ENCODE assay signal across 10 mouse cellular contexts in genomic region chr6:83161442-83161841, GRCm38 (mm10). TPM values are rescaled to one million over a fixed set of nuclear protein-coding genes. Genes with fewer than 3 reads are reported as not detected.
DNase-seq lines count a peak whose midpoint lies in the region; ATAC-seq and TF ChIP-seq lines count a peak whose summit lies in the region.
"Had no signal": no experiment of that assay in that cellular context is flagged by ENCODE, and none has a peak within 500 bp of the region (broad histone marks: within the 10 kb centered on the region; RNA-seq: fewer than 3 reads in every experiment).

No protein-coding gene starts in this region.

- WGBS in kidney, postnatal 0 days = 11% methylated on average over 19 of the region's 19 CpGs
- WGBS in embryonic facial prominence, embryonic 14.5 days = 9% methylated on average over 19 of the region's 19 CpGs
- whole genome bisulfite sequencing in intestine, embryonic 15.5 days = 12% methylated on average over 19 of the region's 19 CpGs
- 4% methylated on average over 19 of the region's 19 CpGs for WGBS in neural tube, embryonic 12.5 days

- no peaks in the 10 kb centered on the region for H3K36me3 ChIP-seq in kidney, postnatal 0 days (ENCODE audit: insufficient read depth, low read length)
- H3K36me3 ChIP-seq in embryonic facial prominence, embryonic 14.5 days (ENCODE audit: control insufficient read depth, insufficient read depth, low read length) = no peaks in the 10 kb centered on the region
- H3K36me3 ChIP-seq in intestine, embryonic 15.5 days = no peaks in the 10 kb centered on the region
- no peaks in the 10 kb centered on the region for H3K36me3 ChIP-seq in neural tube, embryonic 12.5 days

- peak overlapping the region; percentile 54; the same call in 1 of the 2 replicates for H3K9ac ChIP-seq in kidney, postnatal 0 days (ENCODE audit: low read depth, low read length)
- peak overlapping the region; percentile 61 for H3K9ac ChIP-seq in embryonic facial prominence, embryonic 14.5 days (ENCODE audit: low read depth, low read length)
- H3K9ac ChIP-seq in intestine, embryonic 15.5 days = peak overlapping the region; percentile 48
- H3K9ac ChIP-seq in neural tube, embryonic 12.5 days = 0 out of 2 replicates have a peak overlapping the region, but pooled peaks have one; percentile 33

- DNase-seq in kidney, postnatal 0 days (ENCODE audit: low spot score) = no peak
- DNase-seq in kidney, postnatal 14 days = no peak
- no peak for DNase-seq in embryonic facial prominence, embryonic 14.5 days (ENCODE audit: low spot score)
- no peak for DNase-seq in natural killer cell, adult 2 months (ENCODE audit: low spot score in 2 of 2)
- DNase-seq in thymus, postnatal 10 days (ENCODE audit: low spot score in 2 of 2) = no peak
- DNase-seq in gastrocnemius, postnatal 25 days = no peak

- H3K4me3 ChIP-seq in kidney, postnatal 0 days (replicated peaks; ENCODE audit: low read depth, low read length) = peak overlapping the region; percentile 26
- H3K4me3 ChIP-seq in embryonic facial prominence, embryonic 14.5 days (ENCODE audit: low read depth, low read length) = peak overlapping the region; percentile 45
- H3K4me3 ChIP-seq in intestine, embryonic 15.5 days (replicated peaks) = peak overlapping the region; percentile 38
- H3K4me3 ChIP-seq in neural tube, embryonic 12.5 days = peak overlapping the region; percentile 30

- no peak for ATAC-seq in kidney, postnatal 0 days (replicated peaks; ENCODE audit: low FRiP score, low read depth)
- no peak for ATAC-seq in embryonic facial prominence, embryonic 14.5 days (ENCODE audit: low read depth)
- no peak for ATAC-seq in intestine, embryonic 15.5 days
- ATAC-seq in neural tube, embryonic 12.5 days (ENCODE audit: low FRiP score, low read depth) = no peak
- ATAC-seq: Patski had no signal

- no peak for TF ChIP-seq CTCF in kidney, postnatal 0 days (IDR thresholded peaks at IDR 0.05; ENCODE audit: low read depth)

- H3K9me3 ChIP-seq in kidney, postnatal 0 days (replicated peaks; ENCODE audit: low read length) = no peaks in the 10 kb centered on the region
- no peaks in the 10 kb centered on the region for H3K9me3 ChIP-seq in embryonic facial prominence, embryonic 14.5 days (ENCODE audit: control insufficient read depth, low read length)
- H3K9me3 ChIP-seq in intestine, embryonic 15.5 days = no peaks in the 10 kb centered on the region
- H3K9me3 ChIP-seq in neural tube, embryonic 12.5 days = no peaks in the 10 kb centered on the region

- H3K27ac ChIP-seq in kidney, postnatal 0 days = no peak overlapping the region
- H3K27ac ChIP-seq in embryonic facial prominence, embryonic 14.5 days (replicated peaks; ENCODE audit: low read depth, low read length) = no peak overlapping the region
- no peak overlapping the region for H3K27ac ChIP-seq in intestine, embryonic 15.5 days
- H3K27ac ChIP-seq in neural tube, embryonic 12.5 days = no peak overlapping the region

- H3K4me1 ChIP-seq in kidney, postnatal 0 days (replicated peaks; ENCODE audit: insufficient read depth, low read length) = peaks cover 18% of the 10 kb centered on the region
- peaks cover 17% of the 10 kb centered on the region for H3K4me1 ChIP-seq in embryonic facial prominence, embryonic 14.5 days (ENCODE audit: control insufficient read depth, insufficient read depth, low read length)
- H3K4me1 ChIP-seq in intestine, embryonic 15.5 days (replicated peaks) = peaks cover 21% of the 10 kb centered on the region
- peaks cover 20% of the 10 kb centered on the region for H3K4me1 ChIP-seq in neural tube, embryonic 12.5 days

- peaks cover 13% of the 10 kb centered on the region; the same call in 1 of the 2 replicates for H3K27me3 ChIP-seq in kidney, postnatal 0 days (ENCODE audit: insufficient read depth, low read length)
- H3K27me3 ChIP-seq in embryonic facial prominence, embryonic 14.5 days (replicated peaks; ENCODE audit: control insufficient read depth, insufficient read depth, low read length) = peaks cover 27% of the 10 kb centered on the region
- peaks cover 23% of the 10 kb centered on the region for H3K27me3 ChIP-seq in intestine, embryonic 15.5 days (replicated peaks)
- H3K27me3 ChIP-seq in neural tube, embryonic 12.5 days (replicated peaks) = peaks cover 29% of the 10 kb centered on the region
- H3K27me3 ChIP-seq: Patski had no signal

- peak overlapping the region; percentile 73 for H3K4me2 ChIP-seq in kidney, postnatal 0 days (ENCODE audit: low read length)
- H3K4me2 ChIP-seq in embryonic facial prominence, embryonic 14.5 days (ENCODE audit: low read depth, low read length) = peak overlapping the region; percentile 85
- H3K4me2 ChIP-seq in intestine, embryonic 15.5 days (replicated peaks) = peak overlapping the region; percentile 92
- H3K4me2 ChIP-seq in neural tube, embryonic 12.5 days (replicated peaks) = peak overlapping the region; percentile 53

RNA-seq across cellular contexts. Expression of gene Dctn1, which starts 4.3 kb away (rescaled TPM):
- polyA plus RNA-seq in kidney, postnatal 0 days (2015; fragmentation: Nextera tagmentation; extraction: Ambion mirVana) = 62.2 and 68.2 TPM in 2 replicates
- polyA plus RNA-seq in embryonic facial prominence, embryonic 14.5 days (2014; fragmentation: Nextera tagmentation; extraction: Ambion mirVana) = 84.5 and 101 TPM in 2 replicates
- polyA plus RNA-seq in intestine, embryonic 15.5 days (2015; fragmentation: Nextera tagmentation; extraction: Ambion mirVana) = 82.1 and 84.6 TPM in 2 replicates
- 181 and 196 TPM in 2 replicates for polyA plus RNA-seq in neural tube, embryonic 12.5 days (2016; fragmentation: Nextera tagmentation; extraction: Ambion mirVana)
- 100 to 1,000 TPM; 118 to 126 TPM for total RNA-seq in gastrocnemius, postnatal 25 days (2021)

RNA-seq across cellular contexts. Expression of gene 1700003E16Rik, which starts 5.2 kb away (rescaled TPM):
- 1.3 and 1.6 TPM in 2 replicates for polyA plus RNA-seq in kidney, postnatal 0 days (2015; fragmentation: Nextera tagmentation; extraction: Ambion mirVana)
- 3.1 and 6.3 TPM in 2 replicates for polyA plus RNA-seq in embryonic facial prominence, embryonic 14.5 days (2014; fragmentation: Nextera tagmentation; extraction: Ambion mirVana)
- polyA plus RNA-seq in intestine, embryonic 15.5 days (2015; fragmentation: Nextera tagmentation; extraction: Ambion mirVana) = 1.4 and 2.0 TPM in 2 replicates
- polyA plus RNA-seq in neural tube, embryonic 12.5 days (2016; fragmentation: Nextera tagmentation; extraction: Ambion mirVana) = 2.6 TPM in 2 replicates
- not detected for total RNA-seq in gastrocnemius, postnatal 25 days (2021)
- total RNA-seq: neutrophil, adult 5-6 weeks had no signal

RNA-seq across cellular contexts. Expression of gene Wdr54, which starts 5.2 kb away (rescaled TPM):
- polyA plus RNA-seq in kidney, postnatal 0 days (2015; fragmentation: Nextera tagmentation; extraction: Ambion mirVana) = 3.5 and 4.2 TPM in 2 replicates
- 5.8 and 7.0 TPM in 2 replicates for polyA plus RNA-seq in embryonic facial prominence, embryonic 14.5 days (2014; fragmentation: Nextera tagmentation; extraction: Ambion mirVana)
- 3.0 and 3.9 TPM in 2 replicates for polyA plus RNA-seq in intestine, embryonic 15.5 days (2015; fragmentation: Nextera tagmentation; extraction: Ambion mirVana)
- polyA plus RNA-seq in neural tube, embryonic 12.5 days (2016; fragmentation: Nextera tagmentation; extraction: Ambion mirVana) = 11.5 and 13.5 TPM in 2 replicates
- 1 to 10 TPM; 1.2 to 1.4 TPM for total RNA-seq in gastrocnemius, postnatal 25 days (2021)
- total RNA-seq: neutrophil, adult 5-6 weeks had no signal

RNA-seq across cellular contexts. Expression of gene Rtkn, which starts 26.2 kb away (rescaled TPM):
- polyA plus RNA-seq in kidney, postnatal 0 days (2015; fragmentation: Nextera tagmentation; extraction: Ambion mirVana) = 38.5 and 40.3 TPM in 2 replicates
- 25.8 and 30.4 TPM in 2 replicates for polyA plus RNA-seq in embryonic facial prominence, embryonic 14.5 days (2014; fragmentation: Nextera tagmentation; extraction: Ambion mirVana)
- polyA plus RNA-seq in intestine, embryonic 15.5 days (2015; fragmentation: Nextera tagmentation; extraction: Ambion mirVana) = 23.6 and 26.4 TPM in 2 replicates
- polyA plus RNA-seq in neural tube, embryonic 12.5 days (2016; fragmentation: Nextera tagmentation; extraction: Ambion mirVana) = 33.7 and 38.0 TPM in 2 replicates
- total RNA-seq in gastrocnemius, postnatal 25 days (2021) = 10 to 100 TPM in 1 of 2 experiments, 1 to 10 TPM in 1; 7.9 to 14.4 TPM
- total RNA-seq: neutrophil, adult 5-6 weeks had no signal

RNA-seq across cellular contexts. Expression of gene Ino80b, which starts 36.2 kb away (rescaled TPM):
- polyA plus RNA-seq in kidney, postnatal 0 days (2015; fragmentation: Nextera tagmentation; extraction: Ambion mirVana) = 14.5 and 16.2 TPM in 2 replicates
- 13.6 and 14.1 TPM in 2 replicates for polyA plus RNA-seq in embryonic facial prominence, embryonic 14.5 days (2014; fragmentation: Nextera tagmentation; extraction: Ambion mirVana)
- 9.0 and 9.4 TPM in 2 replicates for polyA plus RNA-seq in intestine, embryonic 15.5 days (2015; fragmentation: Nextera tagmentation; extraction: Ambion mirVana)
- polyA plus RNA-seq in neural tube, embryonic 12.5 days (2016; fragmentation: Nextera tagmentation; extraction: Ambion mirVana) = 17.6 and 18.7 TPM in 2 replicates
- total RNA-seq in gastrocnemius, postnatal 25 days (2021) = 10 to 100 TPM in 1 of 2 experiments, 1 to 10 TPM in 1; 4.8 to 14.0 TPM
